Mouse (Mus musculus) embryonic facial prominence, embryonic 12.5 days (tissue): Measurements from ENCODE around the gene Cdh11. TPM values are rescaled to one million over a fixed set of nuclear protein-coding genes. Genes with fewer than 3 reads are reported as not detected.
A peak's percentile ranks its signal among the peaks of the same experiment; 100 is the strongest.

Experiments used
- ATAC-seq: fragments of 200-750 bp; cut with Nextera tagmentation; 2 replicates; pipeline ENCODE4 v1.8.0; 2017; ENCODE audit not compliant: insufficient number of reproducible peaks, insufficient read depth, low FRiP score, low TSS enrichment
- H3K27ac ChIP-seq: fragments of 300-500 bp; sonication (generic); 2 replicates; pipeline ENCODE4 v1.5.1; 2016; ENCODE audit warnings: mild to moderate bottlenecking
- H3K27me3 ChIP-seq: fragments of 300-500 bp; sonication (generic); 2 replicates; pipeline ENCODE4 v1.6.1; 2016; ENCODE audit warnings: mild to moderate bottlenecking, moderate library complexity
- H3K36me3 ChIP-seq: fragments of 300-500 bp; sonication (generic); 2 replicates; pipeline ENCODE4 v1.6.1; 2016; ENCODE audit warnings: mild to moderate bottlenecking
- H3K4me1 ChIP-seq: fragments of 300-500 bp; sonication (generic); 2 replicates; pipeline ENCODE4 v1.6.1; 2016
- H3K4me2 ChIP-seq: fragments of 300-500 bp; sonication (generic); replicated peaks from 2 replicates; pipeline ENCODE4 v1.6.1; 2016; ENCODE audit warnings: mild to moderate bottlenecking, moderate library complexity
- H3K4me3 ChIP-seq: fragments of 300-500 bp; sonication (generic); 2 replicates; pipeline ENCODE4 v1.5.1; 2016; ENCODE audit warnings: mild to moderate bottlenecking
- H3K9ac ChIP-seq: fragments of 300-500 bp; sonication (generic); 2 replicates; pipeline ENCODE4 v1.6.1; 2016; ENCODE audit warnings: mild to moderate bottlenecking, moderate library complexity
- H3K9me3 ChIP-seq: fragments of 300-500 bp; sonication (generic); 2 replicates; pipeline ENCODE4 v1.6.1; 2016; ENCODE audit warnings: mild to moderate bottlenecking, moderate library complexity
- whole genome bisulfite sequencing: fragments of 180-500 bp; shearing (Covaris S2); methylation state at CpG from one replicate; pipeline ENCODE4 v1.1.7; 2016; 5-methylcytosine and 5-hydroxymethylcytosine counted together
- polyA plus RNA-seq: library from polyadenylated mRNA; unstranded; fragments of >200 nt; fragmentation: Nextera tagmentation; extraction: Ambion mirVana; gene quantifications from 2 replicates; pipeline ENCODE4 v1.2.1, GENCODE M21; 2016

Cdh11 gene
- 207 and 218 TPM in 2 replicates for polyA plus RNA-seq

DNA sequence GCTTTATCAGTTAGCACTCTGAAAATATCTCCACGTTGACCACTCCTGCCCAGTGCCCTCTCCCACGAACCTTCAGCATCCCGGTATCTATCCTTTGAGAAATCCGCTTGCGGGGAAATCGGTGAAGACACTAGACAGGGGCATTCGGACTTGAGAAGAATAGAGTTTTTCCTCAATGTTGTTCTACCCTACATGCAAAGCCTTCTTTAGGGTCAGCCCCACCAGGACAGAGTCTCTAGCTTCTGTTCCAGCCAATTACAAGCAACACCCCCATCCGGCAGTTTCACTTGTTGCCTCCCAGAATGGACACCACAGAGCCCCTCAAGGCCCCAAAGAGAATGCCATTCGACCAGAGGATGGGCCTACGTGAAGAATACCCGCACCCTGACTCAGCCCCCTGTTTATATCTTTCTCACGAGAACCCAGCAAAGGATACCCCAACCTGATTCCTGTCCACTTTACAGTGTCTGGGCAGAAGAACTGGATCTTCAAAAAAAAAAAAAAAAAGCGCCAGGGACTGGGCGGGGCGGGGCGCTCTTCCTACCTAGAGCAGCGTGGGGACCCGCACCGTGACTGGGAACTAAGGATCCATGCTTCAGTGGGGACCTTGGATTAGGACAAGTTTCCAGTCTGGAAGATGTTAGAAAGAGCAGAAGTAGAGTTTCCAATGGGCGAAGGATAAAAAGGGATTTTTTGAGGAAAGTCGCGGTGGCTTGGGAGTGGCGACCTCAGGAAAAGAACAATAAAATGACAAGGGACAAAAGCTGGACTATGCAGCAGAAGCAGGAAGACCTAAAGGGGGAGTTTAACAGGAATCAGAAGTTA, at the start of gene Cdh11:
Gene Cdh11, minus strand, starts transcription at position 51 of the 825 bp plus-strand sequence.
- peak within 1 kb of the TSS; percentile 97 for H3K27ac ChIP-seq
- peak within 1 kb of the TSS; percentile 78 for H3K4me2 ChIP-seq
- H3K9ac ChIP-seq, result peak within 1 kb of the TSS; percentile 99
- peak; percentile 11; the same call in 1 of the 2 replicates for ATAC-seq
- H3K36me3 ChIP-seq, result no peaks in the 10 kb centered on the region
- 1% methylated on average over 23 of the region's 23 CpGs for WGBS
- 0 out of 2 replicates have a peak, but pooled peaks cover 19% of the 10 kb centered on the region for H3K4me1 ChIP-seq
- H3K27me3 ChIP-seq, result no peaks in the 10 kb centered on the region
- H3K4me3 ChIP-seq, result peak within 1 kb of the TSS; percentile 90
- H3K9me3 ChIP-seq, result no peaks in the 10 kb centered on the region

DNA sequence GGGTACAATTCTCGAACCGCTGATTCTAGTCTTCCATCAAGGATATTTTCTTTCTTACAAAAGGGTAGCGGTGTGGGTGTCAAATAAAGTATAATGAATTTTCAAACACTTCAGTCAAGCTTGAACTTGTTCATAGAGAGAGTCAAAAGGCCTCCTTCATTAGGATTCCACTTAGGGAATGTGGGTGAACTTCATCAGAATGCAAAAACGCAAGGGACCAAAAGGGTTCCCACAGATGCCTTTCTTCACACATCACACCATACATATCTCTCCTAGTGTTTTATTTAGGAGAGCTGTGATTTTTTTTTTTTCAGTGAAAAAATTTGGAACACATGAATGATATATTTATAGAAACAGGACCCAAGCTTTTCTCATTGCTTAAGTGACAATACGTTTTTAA, 28.5 kb upstream of the Cdh11 start:
- Histone ChIP-seq H3K36me3 (no peaks in the 10 kb centered on the region), H3K4me3 (no peak overlapping the region), H3K9ac (no peak overlapping the region), H3K27me3 (no peaks in the 10 kb centered on the region), H3K27ac (no peak overlapping the region), H3K4me2 (no peak overlapping the region), H3K4me1 (no peaks in the 10 kb centered on the region), H3K9me3 (no peaks in the 10 kb centered on the region)
- no peak for ATAC-seq
- 83% methylated on average over 5 of the region's 5 CpGs for WGBS

DNA sequence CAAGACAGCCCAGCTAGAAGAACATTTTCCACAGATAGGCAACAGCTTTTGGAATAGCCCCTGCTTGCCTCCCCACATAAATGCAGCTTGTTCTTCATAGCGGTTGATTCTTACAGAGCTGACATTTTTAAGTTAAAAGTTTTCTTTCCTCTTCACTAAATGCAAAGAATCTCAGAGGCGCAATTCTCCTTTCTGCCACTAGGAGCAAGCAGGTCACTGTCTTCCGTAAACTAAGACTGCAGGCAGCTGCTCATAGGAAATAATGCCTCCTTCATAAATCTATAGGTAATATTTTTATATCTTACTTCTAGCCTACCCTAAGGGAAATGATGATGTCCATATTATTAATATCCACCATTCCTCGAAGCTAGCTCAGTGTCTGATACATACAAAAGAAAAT, 4.9 kb upstream of the Cdh11 start:
- Histone ChIP-seq H3K4me3 (no peak overlapping the region), H3K27ac (no peak overlapping the region), H3K36me3 (no peaks in the 10 kb centered on the region), H3K4me2 (no peak overlapping the region), H3K27me3 (no peaks in the 10 kb centered on the region), H3K9ac (no peak overlapping the region), H3K9me3 (no peaks in the 10 kb centered on the region), H3K4me1 (0 out of 2 replicates have a peak, but pooled peaks cover 15% of the 10 kb centered on the region)
- ATAC-seq, result no peak
- 20% methylated on average over 4 of the region's 4 CpGs for WGBS

DNA sequence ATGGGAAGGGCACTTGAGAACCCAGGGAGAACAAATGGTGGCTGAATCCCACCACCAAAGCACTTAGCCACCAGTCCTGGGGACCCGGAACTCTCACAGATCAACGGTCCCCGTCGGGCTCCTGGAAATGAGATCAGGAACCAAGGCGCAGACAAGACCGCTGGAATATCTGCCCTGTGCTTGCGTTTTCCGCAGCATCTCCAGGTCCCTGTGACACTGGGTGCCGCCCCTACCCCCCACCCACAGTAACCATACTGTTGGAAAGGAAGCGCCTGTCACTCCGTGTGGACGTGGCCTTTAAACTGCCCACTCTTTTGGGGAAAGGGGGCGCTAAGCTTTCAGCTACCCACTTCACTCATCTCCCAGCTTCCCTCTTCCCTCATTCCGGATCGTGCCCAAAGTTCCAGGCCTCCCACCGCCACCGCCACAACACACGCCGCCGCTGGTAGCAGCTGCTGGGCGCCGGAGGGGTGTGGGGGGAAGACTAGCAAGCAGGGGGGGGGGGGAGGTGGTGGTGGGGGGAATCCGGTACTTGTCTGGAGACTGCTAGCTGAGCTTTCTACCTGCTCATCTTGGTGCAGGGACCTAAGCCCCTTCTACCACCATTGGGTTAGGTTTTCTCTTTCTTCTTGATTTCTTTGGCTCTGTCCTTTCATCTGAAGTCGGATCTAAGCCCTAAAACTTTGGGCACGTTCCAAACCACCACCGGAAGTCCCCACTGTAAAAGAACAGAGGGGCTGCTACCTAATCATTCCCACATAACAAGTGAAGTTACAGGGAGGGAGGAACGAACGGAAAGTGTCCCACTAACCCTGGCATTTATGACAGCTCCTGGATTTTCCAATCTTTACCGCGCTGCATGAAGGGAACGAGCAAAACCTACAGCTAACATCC, 1.3 kb upstream of the Cdh11 start:
- WGBS, result 4% methylated on average over 31 of the region's 31 CpGs
- H3K4me3 ChIP-seq, result peak overlapping the region; percentile 90
- peak overlapping the region; percentile 78 for H3K4me2 ChIP-seq
- H3K9me3 ChIP-seq, result no peaks in the 10 kb centered on the region
- H3K27ac ChIP-seq, result peak overlapping the region; percentile 97
- H3K27me3 ChIP-seq, result no peaks in the 10 kb centered on the region
- H3K9ac ChIP-seq, result peak overlapping the region; percentile 99
- 0 out of 2 replicates have a peak, but pooled peaks cover 19% of the 10 kb centered on the region for H3K4me1 ChIP-seq
- ATAC-seq, result no peak
- no peaks in the 10 kb centered on the region for H3K36me3 ChIP-seq

DNA sequence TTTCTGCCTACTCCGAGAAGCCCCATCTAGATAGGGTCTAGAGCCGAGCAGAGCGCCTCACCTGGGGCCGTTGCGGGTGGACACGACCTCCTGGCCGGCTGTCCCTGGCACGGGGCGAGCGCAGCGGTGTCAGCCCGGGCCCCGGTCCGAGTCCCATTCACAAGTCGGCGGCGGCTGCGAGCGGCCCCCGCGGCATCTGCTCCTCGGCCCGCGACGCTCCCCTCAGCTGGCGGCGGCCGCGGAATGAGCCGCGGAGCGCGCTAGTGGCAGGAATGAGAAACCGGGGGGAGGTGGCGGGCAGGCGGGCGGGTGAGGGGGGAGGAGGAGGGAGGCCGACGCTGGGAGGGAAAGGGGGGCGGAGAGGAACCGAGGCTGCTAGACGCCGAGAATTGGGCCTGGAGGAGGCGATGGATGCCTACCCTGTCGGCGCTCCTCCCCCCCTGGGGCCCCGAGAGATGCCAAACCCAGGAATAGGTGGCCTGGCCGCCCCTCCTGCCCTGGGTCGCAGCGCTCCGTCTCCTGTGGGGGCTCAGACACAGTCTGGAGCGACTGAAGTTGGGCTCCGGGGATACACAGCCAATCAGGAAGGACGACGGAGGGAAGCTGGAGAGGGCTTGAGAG, 497 bp downstream of the Cdh11 start:
- Histone ChIP-seq H3K9me3 (no peaks in the 10 kb centered on the region), H3K4me1 (peaks cover 19% of the 10 kb centered on the region; the same call in 1 of the 2 replicates), H3K4me2 (peak overlapping the region; percentile 78), H3K4me3 (peak overlapping the region; percentile 90), H3K36me3 (no peaks in the 10 kb centered on the region), H3K27me3 (no peaks in the 10 kb centered on the region), H3K27ac (peak overlapping the region; percentile 97), H3K9ac (peak overlapping the region; percentile 99)
- under 1% methylated on average over 48 of the region's 55 CpGs for WGBS
- ATAC-seq, result peak; percentile 85

DNA sequence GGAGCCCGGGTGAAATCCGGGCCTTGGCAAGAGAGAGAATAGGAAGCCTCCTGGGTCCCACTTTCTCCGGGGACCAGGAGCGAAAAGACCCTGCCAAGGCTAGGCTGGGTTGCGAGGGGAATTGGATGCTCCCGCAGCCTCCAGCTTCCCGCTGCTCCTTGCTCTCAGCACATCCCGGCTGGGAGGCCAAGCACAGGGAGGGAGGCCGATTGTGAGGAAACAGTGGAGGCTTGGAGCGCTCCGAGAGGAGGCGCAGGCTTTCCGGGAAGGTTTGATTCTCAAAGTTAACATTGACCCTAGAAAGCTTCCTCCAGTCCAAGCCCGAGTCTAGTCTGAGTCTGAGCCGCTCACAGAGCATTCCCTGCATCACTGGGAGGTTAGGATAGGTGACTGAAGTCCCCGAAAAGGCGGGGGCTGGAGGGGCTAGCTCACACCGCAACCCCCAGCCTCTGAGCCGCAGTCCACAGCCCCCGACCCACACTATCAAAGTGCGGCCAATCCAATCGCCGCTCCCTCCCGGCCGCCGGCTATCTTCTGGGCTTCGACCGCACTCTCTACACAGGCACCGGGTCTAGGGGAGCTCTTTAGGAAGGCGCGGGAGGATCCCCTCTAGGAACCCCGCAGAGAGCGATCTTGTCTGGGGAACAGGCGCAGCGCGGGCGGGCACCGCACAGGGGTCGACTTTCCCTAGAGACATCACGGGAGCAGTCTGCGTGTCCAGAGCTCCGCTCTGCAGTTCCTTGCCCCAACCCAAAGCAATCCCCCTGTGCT, 1.4 kb downstream of the Cdh11 start:
- ATAC-seq, result no peak
- H3K4me2 ChIP-seq, result peak overlapping the region; percentile 78
- 0 out of 2 replicates have a peak, but pooled peaks cover under 1% of the 10 kb centered on the region for H3K36me3 ChIP-seq
- H3K9ac ChIP-seq, result peak overlapping the region; percentile 99
- peak overlapping the region; percentile 97 for H3K27ac ChIP-seq
- H3K4me1 ChIP-seq, result peaks cover 29% of the 10 kb centered on the region; the same call in 1 of the 2 replicates
- WGBS, result under 1% methylated on average over 42 of the region's 42 CpGs
- no peaks in the 10 kb centered on the region for H3K27me3 ChIP-seq
- H3K9me3 ChIP-seq, result no peaks in the 10 kb centered on the region
- peak overlapping the region; percentile 90 for H3K4me3 ChIP-seq

DNA sequence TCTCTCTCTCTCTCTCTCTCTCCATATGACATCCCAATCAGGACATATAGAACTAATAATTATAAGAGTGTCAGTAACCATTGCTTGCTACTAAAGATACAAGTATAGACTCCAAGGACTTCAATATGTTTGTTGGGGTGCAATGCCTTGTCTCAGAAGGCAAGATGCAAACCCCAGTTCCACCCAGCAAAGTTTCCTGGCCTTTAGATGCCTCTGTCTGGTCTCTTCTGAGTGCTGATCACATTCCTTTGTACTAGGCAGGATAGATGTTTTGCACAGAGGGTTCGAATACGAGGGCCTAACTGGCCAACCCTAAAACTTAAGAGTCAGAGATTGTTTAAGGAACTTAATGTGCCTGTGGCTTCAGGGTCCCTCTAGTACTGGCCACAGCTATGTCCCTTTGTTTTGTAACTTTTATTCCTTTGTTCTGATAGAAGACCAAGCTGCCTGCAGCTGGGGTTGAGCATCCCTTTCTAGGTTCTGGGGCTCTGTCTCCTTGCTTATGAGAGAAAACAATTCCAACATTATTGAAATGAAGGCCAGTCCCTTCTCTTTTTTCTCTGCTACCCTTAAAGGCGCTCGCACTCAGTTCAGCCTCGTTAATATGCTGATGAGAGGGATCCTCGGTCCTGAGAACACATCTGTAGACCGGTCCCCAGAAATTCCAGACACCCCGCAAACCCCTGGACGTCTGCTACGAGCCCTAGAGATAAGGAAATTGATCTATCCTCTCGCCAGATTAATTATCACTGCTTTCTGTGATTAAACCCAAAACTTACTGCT, 2.5 kb downstream of the Cdh11 start:
- H3K9me3 ChIP-seq, result no peaks in the 10 kb centered on the region
- H3K4me2 ChIP-seq, result peak overlapping the region; percentile 78
- ATAC-seq, result no peak
- 1% methylated on average over 11 of the region's 11 CpGs for WGBS
- peaks cover 34% of the 10 kb centered on the region; the same call in 1 of the 2 replicates for H3K4me1 ChIP-seq
- H3K9ac ChIP-seq, result peak overlapping the region; percentile 99
- no peaks in the 10 kb centered on the region for H3K27me3 ChIP-seq
- H3K4me3 ChIP-seq, result peak overlapping the region; percentile 90
- peak overlapping the region; percentile 97 for H3K27ac ChIP-seq
- peaks cover 7% of the 10 kb centered on the region for H3K36me3 ChIP-seq

DNA sequence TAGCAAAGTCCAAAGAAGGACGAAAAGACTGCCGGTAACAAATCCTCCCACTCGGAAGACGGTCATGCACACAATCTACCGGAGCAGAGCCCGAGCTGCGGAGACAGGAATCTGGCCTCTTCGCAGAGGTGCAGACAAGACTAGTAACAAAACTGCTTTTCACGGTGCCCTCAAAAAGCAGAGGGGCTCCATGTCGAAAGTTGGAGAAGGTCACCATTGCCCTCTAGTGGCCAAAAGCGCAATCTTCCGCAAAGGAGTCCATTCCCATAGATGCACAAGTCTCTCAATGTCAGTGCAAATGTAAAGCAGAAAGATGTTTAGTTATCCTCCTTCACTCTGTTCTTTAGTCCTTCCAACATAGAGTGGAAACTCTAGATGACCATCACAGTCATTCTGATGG, 4.5 kb downstream of the Cdh11 start:
- Histone ChIP-seq H3K4me3 (peak overlapping the region; percentile 45), H3K9me3 (no peaks in the 10 kb centered on the region), H3K4me1 (peaks cover 33% of the 10 kb centered on the region; the same call in 1 of the 2 replicates), H3K4me2 (peak overlapping the region; percentile 78), H3K9ac (peak overlapping the region; percentile 57), H3K27ac (peak overlapping the region; percentile 67; the same call in 1 of the 2 replicates), H3K36me3 (peaks cover 26% of the 10 kb centered on the region), H3K27me3 (no peaks in the 10 kb centered on the region)
- no peak for ATAC-seq
- under 1% methylated on average over 12 of the region's 12 CpGs for WGBS

DNA sequence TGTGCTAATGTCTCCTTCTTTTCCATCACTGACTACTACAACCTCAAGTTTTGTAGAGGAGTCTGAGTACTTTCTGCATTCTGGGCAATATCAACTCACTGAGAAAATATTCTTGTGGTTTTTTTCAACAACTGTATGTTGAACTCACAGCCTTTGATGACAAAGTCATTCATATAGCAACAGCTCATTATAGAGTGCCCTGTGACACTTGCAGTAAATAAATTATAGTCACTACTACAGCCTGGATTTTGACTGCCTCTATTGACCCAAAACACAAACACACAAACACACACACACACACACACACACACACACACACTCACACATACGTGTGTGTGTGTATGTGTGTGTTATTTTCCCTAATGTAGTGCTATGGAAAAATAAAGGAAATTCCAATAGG, 10.8 kb downstream of the Cdh11 start:
- H3K27me3 ChIP-seq, result no peaks in the 10 kb centered on the region
- no peak overlapping the region for H3K4me3 ChIP-seq
- WGBS, result 79% methylated on average over 1 of the region's 1 CpGs
- peaks cover 53% of the 10 kb centered on the region for H3K36me3 ChIP-seq
- no peak overlapping the region for H3K9ac ChIP-seq
- no peak overlapping the region for H3K27ac ChIP-seq
- peaks cover 32% of the 10 kb centered on the region; the same call in 1 of the 2 replicates for H3K4me1 ChIP-seq
- H3K4me2 ChIP-seq, result no peak overlapping the region
- no peak for ATAC-seq
- no peaks in the 10 kb centered on the region for H3K9me3 ChIP-seq

DNA sequence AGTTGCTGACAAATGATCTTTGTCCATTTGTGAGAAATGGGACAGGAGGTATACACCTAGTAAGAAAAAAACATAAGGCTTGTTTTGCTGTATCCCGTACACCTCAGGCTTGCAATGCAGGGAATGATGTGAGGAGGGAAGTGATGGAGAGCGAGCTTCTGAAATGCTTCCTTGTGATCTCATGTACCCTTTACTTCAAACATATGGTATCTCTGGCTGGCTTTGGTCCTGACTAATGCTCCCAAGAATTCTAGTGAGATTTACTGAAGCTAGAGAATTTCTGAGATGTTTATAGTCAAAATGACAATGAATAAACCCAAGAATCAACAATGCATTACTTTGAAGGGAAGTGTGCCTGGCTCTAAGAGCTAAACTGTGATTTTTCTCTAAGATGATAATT, 14.0 kb downstream of the Cdh11 start:
- ATAC-seq, result no peak
- Histone ChIP-seq H3K27me3 (no peaks in the 10 kb centered on the region), H3K9ac (no peak overlapping the region), H3K4me1 (peaks cover 32% of the 10 kb centered on the region; the same call in 1 of the 2 replicates), H3K4me2 (no peak overlapping the region), H3K9me3 (no peaks in the 10 kb centered on the region), H3K36me3 (peaks cover 32% of the 10 kb centered on the region), H3K27ac (no peak overlapping the region), H3K4me3 (no peak overlapping the region)
- WGBS, result 91% methylated on average over 2 of the region's 2 CpGs
